Mouse (Mus musculus) neural tube, embryonic 11.5 days (tissue): ENCODE results near the gene Utp15. TPM values are rescaled to one million over a fixed set of nuclear protein-coding genes. Genes with fewer than 3 reads are reported as not detected.

Experiments used
- ATAC-seq: fragments of 200-750 bp; cut with Nextera tagmentation; 2 replicates; pipeline ENCODE4 v1.8.0; 2017; ENCODE audit warnings: moderate number of reproducible peaks, mild to moderate bottlenecking, moderate TSS enrichment, moderate library complexity; ENCODE audit not compliant: insufficient read depth, low FRiP score, low TSS enrichment
- DNase-seq: peaks from one replicate; pipeline ENCODE4 v3.0.0-alpha.2; 2015; ENCODE audit warnings: low spot score
- H3K27ac ChIP-seq: fragments of 300-500 bp; sonication (generic); 2 replicates; pipeline ENCODE4 v1.5.1; 2014; ENCODE audit warnings: low read depth, mild to moderate bottlenecking, low read length
- H3K27me3 ChIP-seq: fragments of 300-500 bp; sonication (generic); 2 replicates; pipeline ENCODE4 v1.6.1; 2014; ENCODE audit warnings: mild to moderate bottlenecking, low read length, mixed read lengths; ENCODE audit not compliant: control insufficient read depth, insufficient read depth
- H3K36me3 ChIP-seq: fragments of 300-500 bp; sonication (generic); 2 replicates; pipeline ENCODE4 v1.6.1; 2014; ENCODE audit warnings: mild to moderate bottlenecking, low read length, moderate library complexity, mixed read lengths; ENCODE audit not compliant: control insufficient read depth, insufficient read depth
- H3K4me1 ChIP-seq: fragments of 300-500 bp; sonication (generic); 2 replicates; pipeline ENCODE4 v1.6.1; 2014; ENCODE audit warnings: low read length, mixed read lengths; ENCODE audit not compliant: control insufficient read depth, insufficient read depth
- H3K4me2 ChIP-seq: fragments of 300-500 bp; sonication (generic); 2 replicates; pipeline ENCODE4 v1.6.1; 2014; ENCODE audit warnings: low read depth, mild to moderate bottlenecking, moderate library complexity
- H3K4me3 ChIP-seq: fragments of 300-500 bp; sonication (generic); 2 replicates; pipeline ENCODE4 v1.5.1; 2014; ENCODE audit warnings: low read depth, low read length
- H3K9ac ChIP-seq: fragments of 300-500 bp; sonication (generic); 2 replicates; pipeline ENCODE4 v1.6.1; 2014; ENCODE audit warnings: mild to moderate bottlenecking, low read length
- H3K9me3 ChIP-seq: fragments of 300-500 bp; sonication (generic); 2 replicates; pipeline ENCODE4 v1.6.1; 2016; ENCODE audit warnings: low read length; ENCODE audit not compliant: control insufficient read depth
- WGBS: fragments of 180-500 bp; shearing (Covaris S2); extraction: QIAGEN DNeasy Blood & Tissue Kit; methylation state at CpG from one replicate; pipeline ENCODE4 v1.1.7; 2014; 5-methylcytosine and 5-hydroxymethylcytosine counted together
- polyA plus RNA-seq: library from polyadenylated mRNA; unstranded; fragments of >200 nt; fragmentation: Nextera tagmentation; extraction: Ambion mirVana; gene quantifications from 2 replicates; pipeline ENCODE4 v1.2.1, GENCODE M21; 2014

Utp15 gene
- polyA plus RNA-seq, 1 experiment from 2014 or later: 43.3 TPM

- Histone ChIP-seq H3K4me1 (no peaks in the 10 kb centered on the region), H3K36me3 (peaks cover 8% of the 10 kb centered on the region)
Measured at GRCm38 (mm10) chr13:98274023-98274422, 11.2 kb upstream of the Utp15 start.

DNA sequence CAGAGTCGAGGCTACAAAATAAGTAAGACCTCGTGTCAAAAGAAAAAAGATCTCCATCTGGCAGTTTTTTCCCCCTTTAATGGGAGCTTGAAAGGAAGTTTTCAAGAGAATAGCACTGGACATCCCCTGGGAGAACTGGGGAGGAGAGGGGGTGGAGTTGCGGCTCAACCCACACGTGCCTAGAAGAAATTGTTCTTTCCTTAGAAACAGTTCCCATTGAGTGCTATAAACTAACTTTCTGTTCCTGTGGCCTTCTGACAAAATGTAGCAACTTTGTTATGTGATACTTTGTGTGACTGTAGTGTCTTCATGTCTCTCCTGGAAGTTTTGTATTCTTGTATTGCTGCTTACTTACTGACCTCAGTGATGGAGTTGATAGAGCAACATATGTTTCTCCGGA, 1.3 kb upstream of the Utp15 start:
- Histone ChIP-seq H3K27ac (no peak overlapping the region), H3K9ac (peak overlapping the region; percentile 90), H3K4me1 (peaks cover 16% of the 10 kb centered on the region), H3K4me2 (peak overlapping the region; percentile 79), H3K9me3 (no peaks in the 10 kb centered on the region), H3K4me3 (peak overlapping the region; percentile 76), H3K36me3 (peaks cover 2% of the 10 kb centered on the region; the same call in 1 of the 2 replicates), H3K27me3 (no peaks in the 10 kb centered on the region)
- ATAC-seq: no peak
- DNase-seq: no peak
- WGBS: 32% methylated on average over 5 of the region's 5 CpGs

More at GRCm38 (mm10) chr13:98274023-98274422, 11.2 kb upstream of the Utp15 start:
- no peak overlapping the region for H3K27ac ChIP-seq
- DNase-seq: no peak
- ATAC-seq: no peak
- H3K27me3 ChIP-seq: no peaks in the 10 kb centered on the region
- no peak overlapping the region for H3K4me2 ChIP-seq
- H3K9me3 ChIP-seq: no peaks in the 10 kb centered on the region
- no peak overlapping the region for H3K9ac ChIP-seq
- no peak overlapping the region for H3K4me3 ChIP-seq
- 92% methylated on average over 9 of the region's 9 CpGs for WGBS

DNA sequence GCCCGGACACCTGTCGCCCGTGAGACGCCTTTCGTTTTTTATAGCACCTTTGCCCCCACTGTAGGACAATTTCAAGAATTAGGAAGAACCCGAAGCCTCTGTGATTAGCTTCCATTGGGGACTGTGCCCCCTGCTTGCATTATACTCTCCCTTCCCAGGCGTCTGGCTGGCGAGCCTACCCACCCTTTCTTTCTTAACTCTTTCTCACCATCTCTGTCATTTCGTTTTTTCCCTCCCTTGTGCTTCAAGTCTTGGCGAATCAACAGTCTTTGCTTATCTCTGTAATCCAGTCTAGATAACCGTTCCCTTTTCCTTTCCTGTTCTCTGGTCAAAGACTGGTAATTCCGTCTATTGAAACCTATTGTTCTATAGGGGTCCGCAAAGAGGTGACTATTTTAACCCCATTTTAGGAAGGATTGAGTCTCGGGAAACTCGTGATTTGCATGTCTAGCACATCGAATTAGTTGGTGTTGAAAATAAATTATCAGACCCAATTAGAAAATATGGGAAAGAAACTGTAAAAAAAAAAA, 682 bp upstream of the Utp15 start:
- 1% methylated on average over 16 of the region's 16 CpGs for WGBS
- DNase-seq: no peak
- H3K27me3 ChIP-seq: no peaks in the 10 kb centered on the region
- H3K36me3 ChIP-seq: no peaks in the 10 kb centered on the region; the same call in 1 of the 2 replicates
- H3K9ac ChIP-seq: peak overlapping the region; percentile 90
- peak overlapping the region; percentile 92 for H3K27ac ChIP-seq
- peaks cover 16% of the 10 kb centered on the region for H3K4me1 ChIP-seq
- no peaks in the 10 kb centered on the region for H3K9me3 ChIP-seq
- H3K4me3 ChIP-seq: peak overlapping the region; percentile 76
- no peak for ATAC-seq
- peak overlapping the region; percentile 79 for H3K4me2 ChIP-seq

DNA sequence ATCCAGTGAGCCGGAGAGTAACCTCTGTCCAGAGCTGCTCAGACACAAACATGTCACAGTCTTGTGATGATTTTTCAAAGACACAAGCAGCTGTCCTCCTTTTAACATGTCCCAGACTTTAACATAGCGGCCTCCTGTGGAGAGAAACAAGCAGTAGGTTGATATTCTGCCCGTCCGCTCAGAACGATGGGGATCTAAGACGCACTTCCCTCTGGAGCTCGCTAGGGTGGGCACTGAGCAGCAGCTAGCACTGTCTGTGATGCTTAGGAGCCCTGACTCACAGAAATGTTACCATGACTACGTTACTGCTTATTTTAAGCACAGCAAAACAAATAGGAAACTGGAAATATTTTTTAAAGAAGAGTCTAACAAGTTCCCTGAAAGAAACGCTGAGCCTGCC, 7.9 kb downstream of the Utp15 start:
- H3K27ac ChIP-seq: no peak overlapping the region
- no peaks in the 10 kb centered on the region for H3K9me3 ChIP-seq
- no peaks in the 10 kb centered on the region for H3K4me1 ChIP-seq
- no peak overlapping the region for H3K9ac ChIP-seq
- no peak overlapping the region for H3K4me3 ChIP-seq
- DNase-seq (no peak), ATAC-seq (no peak)
- no peak overlapping the region for H3K4me2 ChIP-seq
- 80% methylated on average over 9 of the region's 9 CpGs for WGBS
- peaks cover 13% of the 10 kb centered on the region for H3K36me3 ChIP-seq
- H3K27me3 ChIP-seq: no peaks in the 10 kb centered on the region

DNA sequence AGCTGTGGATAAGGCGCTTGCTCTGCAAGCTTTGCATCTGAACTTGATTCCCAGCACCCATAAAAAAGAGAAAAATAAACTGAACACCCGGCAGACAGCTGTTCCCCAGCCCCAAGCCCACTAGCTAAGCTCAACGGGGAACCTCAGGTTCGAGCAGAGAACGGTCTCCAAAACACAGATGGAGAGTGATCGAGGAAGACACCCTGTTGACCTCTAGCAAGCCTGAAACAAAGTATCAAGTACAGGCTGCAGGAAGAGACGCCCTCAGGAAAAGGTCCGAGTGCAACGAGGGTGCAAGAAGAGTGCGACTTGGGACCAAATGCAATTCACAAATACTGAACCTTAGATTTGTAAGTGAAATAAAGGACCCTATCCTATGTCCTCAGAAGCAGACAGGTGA, 13.2 kb downstream of the Utp15 start:
- no peak for DNase-seq
- Histone ChIP-seq H3K27ac (no peak overlapping the region), H3K4me1 (no peaks in the 10 kb centered on the region), H3K4me2 (no peak overlapping the region), H3K27me3 (no peaks in the 10 kb centered on the region), H3K4me3 (no peak overlapping the region), H3K9ac (no peak overlapping the region), H3K36me3 (peaks cover 14% of the 10 kb centered on the region; the same call in 1 of the 2 replicates), H3K9me3 (no peaks in the 10 kb centered on the region)
- ATAC-seq: no peak
- WGBS: 88% methylated on average over 10 of the region's 10 CpGs

DNA sequence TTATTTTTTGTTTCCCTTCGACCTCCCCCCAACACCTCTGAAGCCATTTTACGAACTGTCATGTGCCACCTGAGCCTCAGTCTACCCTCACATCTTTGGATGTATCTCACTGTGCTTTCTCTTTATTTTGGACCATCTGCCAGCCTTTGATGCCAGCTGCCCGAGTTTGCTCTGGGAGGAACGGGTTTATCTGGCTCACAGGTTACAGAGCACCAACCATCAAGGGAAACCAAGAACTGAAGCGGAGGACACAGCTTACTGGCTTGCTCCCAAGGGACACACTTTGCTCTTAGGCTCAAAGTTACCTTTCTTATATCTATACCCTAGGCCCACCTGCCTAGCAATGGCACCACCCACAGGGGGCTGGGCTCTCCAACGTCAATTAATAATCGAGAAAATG, 17.5 kb downstream of the Utp15 start:
- Histone ChIP-seq H3K27me3 (no peaks in the 10 kb centered on the region), H3K27ac (no peak overlapping the region), H3K4me1 (no peaks in the 10 kb centered on the region), H3K9ac (no peak overlapping the region), H3K4me2 (no peak overlapping the region), H3K36me3 (peaks cover 9% of the 10 kb centered on the region; the same call in 1 of the 2 replicates), H3K4me3 (no peak overlapping the region), H3K9me3 (no peaks in the 10 kb centered on the region)
- DNase-seq (no peak), ATAC-seq (no peak)
- WGBS: 71% methylated on average over 7 of the region's 7 CpGs

GRCm38 (mm10) chr13:98244571-98245350, 18.1 kb downstream of the Utp15 start:
- Histone ChIP-seq H3K27ac (no peak overlapping the region), H3K36me3 (peaks cover 4% of the 10 kb centered on the region; the same call in 1 of the 2 replicates), H3K4me3 (no peak overlapping the region), H3K4me2 (no peak overlapping the region), H3K9ac (no peak overlapping the region), H3K27me3 (no peaks in the 10 kb centered on the region), H3K4me1 (no peaks in the 10 kb centered on the region), H3K9me3 (no peaks in the 10 kb centered on the region)
- WGBS: 81% methylated on average over 5 of the region's 5 CpGs
- DNase-seq (no peak), ATAC-seq (no peak)

GRCm38 (mm10) chr13:98241531-98242282, 21.1 kb downstream of the Utp15 start:
- H3K4me3 ChIP-seq: no peak overlapping the region
- no peaks in the 10 kb centered on the region for H3K4me1 ChIP-seq
- no peaks in the 10 kb centered on the region for H3K9me3 ChIP-seq
- no peak overlapping the region for H3K4me2 ChIP-seq
- no peaks in the 10 kb centered on the region for H3K36me3 ChIP-seq
- WGBS: 76% methylated on average over 9 of the region's 9 CpGs
- no peak overlapping the region for H3K27ac ChIP-seq
- H3K27me3 ChIP-seq: no peaks in the 10 kb centered on the region
- no peak overlapping the region for H3K9ac ChIP-seq
- no peak for DNase-seq
- no peak for ATAC-seq
